Mouse (Mus musculus) hindbrain, postnatal 0 days (tissue): Measurements from ENCODE around the gene Copg2. TPM values are rescaled to one million over a fixed set of nuclear protein-coding genes. Genes with fewer than 3 reads are reported as not detected.
"Not testable (repeated sequence)": the region's sequence is repeated elsewhere in the genome, so short reads cannot be mapped to it uniquely, and the experiment has no call there.

ENCODE experiments used
- ATAC-seq: fragments of 200-750 bp; cut with Nextera tagmentation; 2 replicates; pipeline ENCODE4 v1.8.0; 2017; ENCODE audit warnings: mild to moderate bottlenecking, moderate TSS enrichment, moderate library complexity
- DNase-seq: peaks from one replicate; pipeline ENCODE4 v3.0.0-alpha.2; 2015; ENCODE audit warnings: low spot score
- H3K27ac ChIP-seq: fragments of 300-500 bp; sonication (generic); 2 replicates; pipeline ENCODE4 v1.5.1; 2014; ENCODE audit warnings: mild to moderate bottlenecking
- H3K27me3 ChIP-seq: fragments of 300-500 bp; sonication (generic); 2 replicates; pipeline ENCODE4 v1.6.1; 2014; ENCODE audit warnings: low read length, mixed read lengths; ENCODE audit not compliant: insufficient read depth
- H3K36me3 ChIP-seq: fragments of 300-500 bp; sonication (generic); 2 replicates; pipeline ENCODE4 v1.6.1; 2014; ENCODE audit warnings: low read length, mixed read lengths; ENCODE audit not compliant: insufficient read depth
- H3K4me1 ChIP-seq: fragments of 300-500 bp; sonication (generic); 2 replicates; pipeline ENCODE4 v1.6.1; 2014; ENCODE audit warnings: antibody characterized with exemption, low read length, mixed read lengths; ENCODE audit not compliant: insufficient read depth
- H3K4me2 ChIP-seq: fragments of 300-500 bp; sonication (generic); 2 replicates; pipeline ENCODE4 v1.6.1; 2014; ENCODE audit warnings: low read depth, mild to moderate bottlenecking, low read length, moderate library complexity, mixed read lengths
- H3K4me3 ChIP-seq: fragments of 300-500 bp; sonication (generic); 2 replicates; pipeline ENCODE4 v1.5.1; 2014; ENCODE audit warnings: low read length
- H3K9ac ChIP-seq: fragments of 300-500 bp; sonication (generic); replicated peaks from 2 replicates; pipeline ENCODE4 v1.6.1; 2014; ENCODE audit warnings: mild to moderate bottlenecking, low read length, moderate library complexity, mixed read lengths
- H3K9me3 ChIP-seq: fragments of 300-500 bp; sonication (generic); 2 replicates; pipeline ENCODE4 v1.6.1; 2016; ENCODE audit warnings: low read length, mixed read lengths
- CTCF ChIP-seq: IDR thresholded peaks from 2 replicates; pipeline ENCODE4 v1.5.1; 2016; ENCODE audit warnings: antibody characterized with exemption, control low read depth, low read depth
- WGBS: fragments of 180-500 bp; shearing (Covaris S2); extraction: QIAGEN DNeasy Blood & Tissue Kit; methylation state at CpG from one replicate; pipeline ENCODE4 v1.1.7; 2014; 5-methylcytosine and 5-hydroxymethylcytosine counted together
- polyA plus RNA-seq: library from polyadenylated mRNA; unstranded; fragments of >200 nt; fragmentation: Nextera tagmentation; extraction: Ambion mirVana; gene quantifications from 2 replicates; pipeline ENCODE4 v1.2.1, GENCODE M21; 2015
- total RNA-seq: library from RNA; depleted of rRNA; stranded (reverse); fragments of >200 nt; gene quantifications from 2 replicates; pipeline ENCODE4 v1.2.3, GENCODE M21; 2014

Gene Copg2
- total and polyA plus RNA-seq, 2 experiments from 2014 or later: 30.7 to 35.6 TPM

DNA sequence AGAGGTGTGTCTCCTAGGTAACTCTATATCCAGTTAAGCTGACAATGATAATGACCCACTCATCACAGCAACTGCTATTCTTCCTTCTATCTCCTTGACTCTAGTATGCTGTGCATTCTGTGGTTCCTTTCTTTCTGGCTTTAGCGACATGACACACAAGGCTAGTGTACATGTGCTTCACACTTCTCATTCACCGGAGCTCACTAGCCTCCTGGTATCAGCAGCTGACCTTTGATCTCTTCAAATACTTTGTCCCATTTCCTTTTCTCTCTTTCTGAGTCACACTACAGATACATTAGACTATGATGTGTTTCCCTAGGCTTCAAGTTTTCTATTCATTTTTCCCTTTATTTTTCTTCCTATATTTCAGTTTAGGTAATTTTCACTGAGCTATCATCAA lies 41.4 kb downstream of the Copg2 start:
- DNase-seq (no peak), ATAC-seq (no peak)
- Histone ChIP-seq H3K27ac (no peak overlapping the region), H3K4me3 (no peak overlapping the region), H3K27me3 (no peaks in the 10 kb centered on the region), H3K4me2 (no peak overlapping the region), H3K4me1 (no peaks in the 10 kb centered on the region), H3K9ac (no peak overlapping the region), H3K36me3 (peaks cover 3% of the 10 kb centered on the region; the same call in 1 of the 2 replicates), H3K9me3 (no peaks in the 10 kb centered on the region)
- no peak for TF ChIP-seq CTCF
- 95% methylated on average over 2 of the region's 2 CpGs for WGBS

DNA sequence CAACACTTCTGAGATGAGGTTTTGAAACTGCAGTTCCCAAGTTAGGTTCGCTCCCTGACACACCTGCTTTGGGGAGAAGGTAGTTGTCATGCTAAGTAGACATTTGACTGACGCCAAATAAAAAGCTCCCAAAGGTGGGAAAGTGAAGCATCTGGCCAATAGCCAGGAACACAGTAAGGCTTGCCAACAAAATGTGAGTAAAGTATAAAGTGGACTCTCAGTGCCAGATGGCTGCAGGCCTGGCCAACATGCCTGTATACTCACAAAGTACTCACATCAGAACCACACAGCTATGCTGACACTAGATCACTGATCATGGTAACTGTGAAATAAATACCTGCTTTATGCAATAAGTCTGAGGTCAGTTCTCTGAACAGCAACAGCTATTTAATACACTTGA lies 46.8 kb downstream of the Copg2 start:
- no peaks in the 10 kb centered on the region for H3K9me3 ChIP-seq
- DNase-seq (peak; percentile 38), ATAC-seq (no peak)
- WGBS: 46% methylated on average over 2 of the region's 2 CpGs
- peaks cover 3% of the 10 kb centered on the region; the same call in 1 of the 2 replicates for H3K36me3 ChIP-seq
- H3K27ac ChIP-seq: no peak overlapping the region
- no peaks in the 10 kb centered on the region for H3K4me1 ChIP-seq
- H3K4me2 ChIP-seq: no peak overlapping the region
- no peaks in the 10 kb centered on the region for H3K27me3 ChIP-seq
- no peak for TF ChIP-seq CTCF
- H3K9ac ChIP-seq: no peak overlapping the region
- no peak overlapping the region for H3K4me3 ChIP-seq

DNA sequence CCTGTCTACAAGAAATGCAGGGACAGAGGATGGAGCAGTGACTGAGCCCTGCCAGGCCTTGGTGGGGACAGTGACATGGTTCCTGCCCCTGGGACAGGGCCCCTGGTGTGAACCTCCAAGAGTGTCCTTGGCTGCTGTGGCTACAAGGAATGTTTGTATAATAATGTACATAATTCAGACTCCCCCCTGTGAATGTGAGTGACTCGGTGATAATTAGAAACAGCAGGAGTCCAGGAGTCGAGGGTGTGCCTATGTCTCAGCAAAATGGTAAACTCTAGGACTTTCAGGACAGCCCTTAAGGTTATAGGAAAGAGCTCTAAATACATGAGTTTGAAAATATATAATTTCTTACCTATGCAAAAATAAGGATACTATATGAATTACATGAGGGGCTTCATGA lies 64.4 kb downstream of the Copg2 start:
- no peaks in the 10 kb centered on the region for H3K4me1 ChIP-seq
- no peak overlapping the region for H3K27ac ChIP-seq
- no peaks in the 10 kb centered on the region for H3K36me3 ChIP-seq
- ATAC-seq: no peak
- WGBS: 32% methylated on average over 2 of the region's 2 CpGs
- H3K9me3 ChIP-seq: no peaks in the 10 kb centered on the region
- H3K27me3 ChIP-seq: no peaks in the 10 kb centered on the region
- H3K9ac ChIP-seq: no peak overlapping the region
- H3K4me2 ChIP-seq: no peak overlapping the region
- no peak overlapping the region for H3K4me3 ChIP-seq
- no peak for TF ChIP-seq CTCF
- DNase-seq: no peak

DNA sequence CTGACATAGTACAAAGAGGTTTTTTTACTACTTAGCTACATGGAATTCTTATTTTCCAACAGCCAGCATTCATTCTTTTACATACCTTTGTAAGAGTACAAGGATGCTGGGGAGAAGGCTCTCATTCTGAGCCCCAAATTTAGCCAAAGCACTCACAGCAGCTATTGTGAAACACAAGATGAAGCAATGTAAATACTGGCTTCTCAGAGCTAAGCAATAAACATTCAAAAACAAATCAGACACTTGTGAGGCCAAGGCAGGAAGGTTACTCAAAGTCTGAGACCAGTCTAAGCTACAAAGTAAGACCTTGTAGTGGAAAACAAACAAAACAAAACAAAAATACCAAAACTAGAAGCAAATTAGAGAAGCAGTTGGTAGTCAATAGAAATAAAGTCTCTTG lies 83.0 kb downstream of the Copg2 start:
- Histone ChIP-seq H3K4me3 (no peak overlapping the region), H3K27me3 (no peaks in the 10 kb centered on the region), H3K27ac (no peak overlapping the region), H3K4me1 (no peaks in the 10 kb centered on the region), H3K9ac (no peak overlapping the region), H3K36me3 (no peaks in the 10 kb centered on the region), H3K9me3 (no peaks in the 10 kb centered on the region), H3K4me2 (no peak overlapping the region)
- TF ChIP-seq CTCF: no peak
- no peak for ATAC-seq
- no peak for DNase-seq

DNA sequence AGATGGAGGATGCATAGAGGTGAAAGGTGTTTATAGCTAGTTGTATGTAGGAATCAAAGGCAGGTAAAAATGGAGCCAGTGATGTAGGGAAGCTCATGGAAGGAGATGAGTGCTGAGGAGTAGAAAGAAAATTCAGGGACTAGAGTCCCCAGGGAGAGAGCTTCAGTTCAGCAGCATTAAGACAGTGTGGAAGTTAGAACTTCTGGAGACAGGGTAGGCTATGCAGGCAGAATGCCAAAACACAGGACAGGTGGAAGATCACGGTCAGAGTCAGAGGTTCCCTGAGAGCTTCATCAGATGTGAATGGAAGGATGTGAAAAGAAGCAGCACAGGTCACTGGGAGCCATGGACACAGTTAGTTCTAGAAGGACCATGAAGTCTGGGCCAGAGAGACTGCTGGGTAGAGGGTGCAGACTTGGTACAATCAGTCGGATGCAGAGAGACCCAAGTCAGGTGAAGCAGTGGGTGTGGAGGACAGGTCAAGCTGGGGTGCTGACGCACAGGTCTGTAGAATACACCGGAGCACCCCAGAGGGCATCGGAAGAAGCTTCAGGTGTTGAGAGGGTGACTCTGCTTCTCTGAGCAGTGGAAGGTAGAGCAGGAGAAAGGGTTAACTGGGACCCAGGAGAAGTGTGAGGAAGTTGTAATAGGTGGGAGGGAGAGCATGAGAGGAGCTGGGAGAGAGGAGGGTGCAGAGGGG lies 91.4 kb downstream of the Copg2 start:
- peaks cover 18% of the 10 kb centered on the region for H3K36me3 ChIP-seq
- H3K4me3 ChIP-seq: no peak overlapping the region
- WGBS: 96% methylated on average over 5 of the region's 5 CpGs
- ATAC-seq (peak; percentile 52), DNase-seq (no peak)
- H3K4me1 ChIP-seq: no peaks in the 10 kb centered on the region
- H3K4me2 ChIP-seq: no peak overlapping the region
- no peaks in the 10 kb centered on the region for H3K9me3 ChIP-seq
- no peak for TF ChIP-seq CTCF
- H3K9ac ChIP-seq: no peak overlapping the region
- H3K27me3 ChIP-seq: no peaks in the 10 kb centered on the region
- peak overlapping the region; percentile 1; the same call in 1 of the 2 replicates for H3K27ac ChIP-seq

DNA sequence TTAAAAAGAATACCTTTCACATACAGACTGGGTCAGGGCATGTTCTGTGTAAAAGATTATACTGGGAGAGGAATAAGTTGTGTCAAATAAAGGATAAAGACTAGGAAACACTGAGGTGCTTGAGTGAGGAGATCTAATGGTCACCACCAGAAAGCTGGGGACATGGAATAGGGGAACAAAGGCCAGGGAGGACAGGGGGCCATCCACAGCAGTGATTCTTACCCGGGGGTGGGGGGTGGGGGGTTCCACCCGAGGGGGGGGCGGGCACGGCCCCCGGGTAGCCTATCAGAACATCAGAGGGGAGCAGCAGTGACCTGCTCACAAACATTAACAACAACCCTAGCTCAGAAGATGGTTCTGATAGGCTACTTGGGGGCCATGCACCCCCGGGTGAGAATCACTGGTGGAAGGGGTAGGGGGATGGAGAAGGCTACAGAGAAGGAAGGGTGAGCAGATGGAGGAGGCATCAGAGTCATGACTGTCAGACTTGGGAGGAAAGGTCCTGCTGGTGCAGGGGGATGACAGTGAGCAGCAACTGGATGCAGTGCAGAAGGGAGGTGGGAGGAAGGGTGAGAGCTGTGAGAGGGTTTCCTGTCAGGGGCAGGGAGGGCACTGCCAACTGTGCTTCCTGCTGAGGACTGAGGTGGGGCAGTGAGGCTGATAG lies 92.1 kb downstream of the Copg2 start:
- DNase-seq, H3K27me3 ChIP-seq, H3K4me1 ChIP-seq, H3K4me2 ChIP-seq, H3K9me3 ChIP-seq, H3K4me3 ChIP-seq, H3K9ac ChIP-seq: not testable (repeated sequence)
- Histone ChIP-seq H3K36me3 (peaks cover 18% of the 10 kb centered on the region), H3K27ac (peak overlapping the region; percentile 1; the same call in 1 of the 2 replicates)
- 81% methylated on average over 6 of the region's 6 CpGs for WGBS
- ATAC-seq: peak; percentile 92

DNA sequence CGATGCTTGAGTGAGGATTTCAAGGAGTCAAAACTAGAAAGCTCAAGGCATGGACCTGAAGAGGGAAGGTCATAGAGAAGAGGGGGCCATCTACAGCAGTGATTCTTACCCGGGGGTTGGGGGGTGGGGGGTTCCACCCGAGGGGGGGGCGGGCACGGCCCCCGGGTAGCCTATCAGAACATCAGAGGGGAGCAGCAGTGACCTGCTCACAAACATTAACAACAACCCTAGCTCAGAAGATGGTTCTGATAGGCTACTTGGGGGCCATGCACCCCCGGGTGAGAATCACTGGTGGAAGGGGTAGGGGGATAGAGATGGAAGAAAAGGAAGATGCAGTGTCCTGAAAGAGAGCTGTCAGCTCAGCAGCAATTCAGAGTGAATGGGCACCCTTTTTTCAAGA lies 93.7 kb downstream of the Copg2 start:
- WGBS: 89% methylated on average over 7 of the region's 7 CpGs
- H3K4me2 ChIP-seq, DNase-seq, H3K9me3 ChIP-seq, H3K27me3 ChIP-seq, H3K9ac ChIP-seq, H3K4me3 ChIP-seq, H3K27ac ChIP-seq, H3K4me1 ChIP-seq: not testable (repeated sequence)
- peak; percentile 78 for ATAC-seq
- H3K36me3 ChIP-seq: peaks cover 18% of the 10 kb centered on the region
